Mouse (Mus musculus): ENCODE measurements around the gene Dnajb13. TPM values are rescaled to one million over a fixed set of nuclear protein-coding genes. Genes with fewer than 3 reads are reported as not detected.

Gene Dnajb13
- total RNA-seq (2023), result 3.3 TPM

DNA sequence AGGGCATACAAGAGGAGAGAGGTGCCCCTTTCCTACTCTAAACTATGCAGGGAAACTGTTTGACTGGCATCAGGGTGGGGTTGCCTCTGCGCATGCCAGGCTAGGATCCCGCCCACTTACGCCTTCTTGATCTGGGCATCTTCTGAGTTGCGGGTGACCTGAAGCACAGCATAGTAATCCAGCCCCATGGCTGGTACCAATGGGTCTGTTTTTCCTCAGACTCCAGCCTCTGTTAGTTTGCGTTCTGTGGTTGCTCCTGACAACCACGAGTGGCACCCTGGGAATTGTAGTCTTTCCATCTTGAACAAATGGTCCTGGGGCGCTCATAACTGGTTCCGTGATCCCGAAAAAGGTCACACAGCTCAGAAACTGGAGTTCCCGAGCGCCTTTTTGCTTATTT, at the start of gene Dnajb13:
Gene Dnajb13, minus strand, starts transcription at position 388 of the 400 bp plus-strand sequence.

DNA sequence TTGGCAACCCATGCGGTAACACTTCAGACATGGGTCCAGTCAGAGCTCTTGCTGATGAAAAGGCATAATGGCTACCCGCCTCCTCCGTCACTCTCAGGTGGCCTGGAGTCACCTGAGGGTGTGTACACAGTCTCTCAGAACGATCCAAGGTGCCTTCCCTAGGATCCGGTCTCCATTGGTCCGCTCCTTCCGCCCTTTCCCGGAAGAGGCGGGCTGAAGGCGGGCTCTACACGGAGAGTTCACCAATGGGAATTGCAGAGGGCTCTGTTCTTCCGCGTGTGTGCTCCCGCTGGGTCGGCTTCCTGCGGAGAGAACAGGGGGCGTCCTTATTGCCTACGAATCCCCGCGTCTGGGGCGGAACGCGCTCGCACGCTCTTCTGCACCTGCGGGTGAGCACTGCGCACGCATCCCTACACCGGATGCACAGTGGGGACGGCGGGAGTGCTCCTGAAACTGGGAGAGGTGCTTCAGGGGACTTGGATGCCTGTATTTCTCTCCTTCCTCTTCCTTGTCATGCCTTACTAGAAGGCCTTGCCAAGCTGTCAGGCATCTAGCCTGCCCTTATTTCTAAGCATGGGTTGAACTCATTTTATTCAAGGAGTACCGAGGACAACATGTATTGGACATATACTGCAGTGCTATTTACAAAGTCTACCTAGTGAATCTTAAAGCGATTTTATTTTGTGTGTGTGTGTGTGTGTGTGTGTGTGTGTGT, 22.2 kb upstream of the Dnajb13 start, which contains the start of gene Coa4:
Gene Coa4, plus strand, starts transcription at position 268 of the 715 bp plus-strand sequence.

DNA sequence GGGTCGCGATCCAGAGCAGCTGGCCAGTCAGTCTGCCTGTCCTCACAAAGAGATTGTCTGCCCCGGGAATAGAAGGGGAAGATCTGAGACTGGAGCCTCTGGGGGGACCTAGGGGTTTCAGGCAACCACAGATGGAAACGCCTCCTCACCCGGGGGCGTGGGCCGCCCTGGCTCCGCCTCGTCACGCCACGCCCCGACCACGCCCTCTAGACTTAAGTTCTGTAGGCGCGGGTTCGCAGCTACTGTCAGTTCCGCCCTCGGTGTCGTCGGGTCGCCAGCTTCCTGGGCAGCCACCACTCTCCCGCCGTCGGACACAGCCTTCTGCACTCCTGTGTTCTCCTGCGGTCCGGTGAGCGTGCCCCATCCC, 21.7 kb downstream of the Dnajb13 start, which contains the start of gene Ucp2:
Gene Ucp2, plus strand, starts transcription at position 221 of the 367 bp plus-strand sequence.

DNA sequence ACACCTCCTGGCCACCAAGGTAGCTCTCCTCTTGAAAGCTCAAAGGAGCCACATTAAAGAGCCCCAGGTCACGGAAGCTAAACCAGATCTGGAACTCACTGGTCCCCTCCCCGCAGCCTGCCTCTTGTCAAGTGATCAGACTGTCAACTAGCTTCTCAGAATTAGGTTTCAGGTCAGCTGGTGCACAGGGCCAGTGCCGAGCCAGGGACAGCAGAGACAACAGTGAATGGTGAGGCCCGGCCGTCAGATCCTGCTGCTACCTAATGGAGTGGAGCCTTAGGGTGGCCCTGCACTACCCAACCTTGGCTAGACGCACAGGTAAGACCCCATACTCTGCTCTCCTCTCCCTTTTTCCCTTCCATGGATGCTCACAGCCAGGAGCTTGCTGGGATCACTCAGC, 42.0 kb downstream of the Dnajb13 start, which contains the start of gene Ucp3:
Gene Ucp3, plus strand, starts transcription at position 214 of the 400 bp plus-strand sequence.

Other genes starting within 250 kb of the Dnajb13 start
- not detected for gene P4ha3, start 229.4 kb downstream of the Dnajb13 start, total RNA-seq (2023)
- gene C2cd3, start 142.7 kb downstream of the Dnajb13 start, total RNA-seq (2023), result 79.2 TPM
- 35.8 TPM for gene Ppme1, start 142.7 kb downstream of the Dnajb13 start, total RNA-seq (2023)
- gene Ucp3, start 42.0 kb downstream of the Dnajb13 start, total RNA-seq (2023), result 0.44 TPM
- gene Ucp2, start 21.6 kb downstream of the Dnajb13 start, total RNA-seq (2023), result 987 TPM
- 4.6 TPM for gene Coa4, start 22.1 kb upstream of the Dnajb13 start, total RNA-seq (2023)
- 56.3 TPM for gene Rab6a, start 92.5 kb upstream of the Dnajb13 start, total RNA-seq (2023)
- 30.6 TPM for gene Mrpl48, start 93.3 kb upstream of the Dnajb13 start, total RNA-seq (2023)
- gene Plekhb1, start 147.5 kb upstream of the Dnajb13 start, total RNA-seq (2023), result not detected
- 50.3 TPM for gene Fam168a, start 191.7 kb upstream of the Dnajb13 start, total RNA-seq (2023)